Mouse (Mus musculus) layer of hippocampus, adult 8-10 months (tissue): ENCODE measurements around the gene Dnajc3. TPM values are rescaled to one million over a fixed set of nuclear protein-coding genes. Genes with fewer than 3 reads are reported as not detected.

Source experiments
- DNase-seq, 2 experiments: peaks; one replicate each; pipeline ENCODE4 v3.0.0; 2022; ENCODE audit warnings: low spot score in 2 of 2
- total RNA-seq, 4 experiments: library from RNA; stranded (reverse); gene quantifications; 2 replicates each; pipeline ENCODE4 v1.2.4; 2022

Gene Dnajc3
- total RNA-seq, 4 experiments from 2014 or later, result 32.5 to 46.7 (median 40.3) TPM

DNA sequence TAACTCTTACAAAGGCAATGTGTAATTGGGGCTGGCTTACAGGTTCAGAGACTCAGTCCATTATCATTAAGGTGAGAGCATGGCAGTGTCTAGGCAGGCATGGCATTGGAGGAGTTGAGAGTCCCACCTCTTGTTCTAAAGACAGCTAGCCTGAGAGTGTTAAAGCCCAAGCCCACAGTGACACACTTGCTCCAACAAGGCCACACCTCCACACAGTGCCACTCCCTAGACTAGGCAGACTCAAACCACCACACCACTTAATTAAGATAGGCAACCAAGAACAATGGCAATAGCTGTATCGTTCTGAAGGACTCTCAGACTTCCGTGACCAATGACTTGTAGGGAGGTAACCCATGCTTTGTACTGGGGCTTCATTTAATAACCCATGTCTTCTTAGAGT, 7.0 kb upstream of the Dnajc3 start:
- DNase-seq, result no peak

DNA sequence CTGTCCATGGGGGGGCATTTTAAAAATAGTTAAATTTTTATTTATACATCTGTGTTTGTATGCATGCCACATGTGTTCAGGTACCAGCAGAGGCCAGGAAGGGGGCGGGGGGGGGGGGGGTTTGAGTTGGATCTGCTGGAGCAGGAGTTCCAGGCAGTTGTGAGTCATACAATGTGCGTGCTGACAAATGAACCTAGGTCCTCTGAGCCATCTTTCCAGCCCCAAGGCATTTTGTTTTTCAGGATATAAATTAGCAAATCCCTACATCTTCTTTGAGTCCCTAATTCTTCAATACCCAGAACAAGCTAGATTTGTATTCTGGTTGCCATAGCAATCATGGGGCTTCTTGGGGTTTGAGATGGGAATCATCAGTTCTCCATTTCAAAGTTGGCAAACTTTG, 6.6 kb upstream of the Dnajc3 start:
- no peak for DNase-seq

DNA sequence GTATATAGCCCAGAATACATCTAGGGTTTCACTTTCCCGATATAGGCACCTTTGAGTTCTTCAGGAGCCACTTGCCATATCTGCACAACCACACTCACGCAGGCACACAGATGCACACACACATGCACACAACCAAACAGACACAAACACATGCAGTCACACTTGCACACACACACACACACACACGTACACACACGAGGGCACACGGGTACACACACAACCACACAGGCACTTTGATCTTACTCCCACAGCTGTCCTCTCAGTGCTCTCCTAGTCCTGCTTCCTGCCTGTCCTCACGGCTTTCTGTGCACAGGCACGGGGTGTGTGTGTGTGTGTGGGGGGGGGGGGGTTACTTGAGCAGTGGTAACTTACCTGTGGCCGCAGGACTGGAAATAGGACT, 4.8 kb upstream of the Dnajc3 start:
- DNase-seq, result no peak

DNA sequence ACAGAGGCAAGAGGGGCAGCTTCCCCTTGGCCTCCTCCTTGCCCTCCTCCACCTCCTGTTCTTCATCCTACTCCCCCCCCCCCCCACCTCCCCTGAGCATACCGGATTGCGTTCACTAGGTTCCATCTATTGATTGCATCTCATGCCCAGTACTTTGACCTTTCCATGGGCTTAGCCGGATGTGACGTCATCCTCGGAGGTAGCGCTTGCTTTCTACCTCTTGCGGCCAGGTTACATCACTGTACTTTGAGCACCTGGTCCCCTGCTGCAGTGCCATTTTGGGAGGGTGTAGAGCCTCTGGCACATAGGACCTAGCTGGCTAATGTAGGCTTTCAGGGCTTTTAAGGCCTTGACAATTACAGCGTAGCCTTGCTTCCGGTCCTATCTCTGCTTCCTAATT, 3.1 kb upstream of the Dnajc3 start:
- no peak for DNase-seq

DNA sequence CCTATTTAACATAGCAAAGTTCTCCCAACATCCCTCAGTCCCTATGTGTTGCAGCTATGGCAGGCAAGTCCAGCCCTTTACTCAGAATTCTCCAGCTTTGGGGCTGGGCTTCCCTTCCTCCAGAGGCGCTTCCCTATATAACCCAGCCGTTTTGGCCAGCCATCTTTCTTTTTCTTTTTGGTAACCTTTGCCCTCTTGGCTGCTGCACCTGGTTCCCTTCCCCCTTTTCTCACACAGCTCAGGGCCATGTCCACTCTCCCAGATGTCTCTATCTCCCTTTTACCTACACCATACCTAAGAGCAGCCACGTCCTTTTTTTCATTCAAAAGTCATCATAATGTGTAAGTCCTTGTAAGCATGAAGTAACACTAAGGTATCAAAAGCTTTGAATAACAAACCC, 1.5 kb upstream of the Dnajc3 start:
- no peak for DNase-seq

DNA sequence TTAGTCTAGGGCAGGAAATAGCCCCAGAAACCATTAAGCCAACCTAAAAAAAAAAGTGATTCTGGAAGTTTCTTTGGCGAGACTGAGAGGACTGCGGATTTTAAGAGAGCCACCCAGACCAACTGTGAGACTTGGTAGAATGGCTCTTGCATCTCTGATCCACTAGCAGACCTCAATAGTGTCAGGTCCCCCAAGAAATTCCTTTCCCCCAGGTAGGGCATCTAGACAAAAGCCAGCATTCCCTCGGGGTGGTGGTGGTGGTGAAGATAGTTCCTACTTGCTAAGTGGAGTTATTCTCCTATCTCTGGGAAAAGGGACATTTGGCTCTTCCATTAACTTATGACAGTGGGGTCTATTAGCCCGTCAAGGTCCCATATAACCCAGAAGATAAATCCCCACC, 824 bp upstream of the Dnajc3 start:
- DNase-seq, result no peak

DNA sequence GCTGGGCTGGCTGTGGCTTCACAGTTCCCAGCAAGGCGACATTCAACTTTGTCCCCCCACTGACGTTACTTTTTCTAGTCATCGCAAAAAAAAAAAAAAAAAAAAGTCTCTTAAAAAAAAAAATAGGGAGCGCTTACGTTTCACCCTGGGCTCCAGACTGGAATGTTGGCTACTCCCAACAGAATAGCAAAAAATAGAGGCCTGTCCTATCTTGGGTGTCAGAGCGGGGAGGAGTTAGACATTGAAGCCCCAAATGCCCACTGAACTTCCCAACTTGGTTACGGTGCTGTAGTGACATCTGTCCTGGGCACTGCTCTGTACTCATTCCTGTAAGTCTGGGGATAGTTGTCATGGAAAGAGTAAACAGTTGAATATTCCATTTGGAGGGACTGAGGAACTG, 775 bp downstream of the Dnajc3 start:
- no peak for DNase-seq

DNA sequence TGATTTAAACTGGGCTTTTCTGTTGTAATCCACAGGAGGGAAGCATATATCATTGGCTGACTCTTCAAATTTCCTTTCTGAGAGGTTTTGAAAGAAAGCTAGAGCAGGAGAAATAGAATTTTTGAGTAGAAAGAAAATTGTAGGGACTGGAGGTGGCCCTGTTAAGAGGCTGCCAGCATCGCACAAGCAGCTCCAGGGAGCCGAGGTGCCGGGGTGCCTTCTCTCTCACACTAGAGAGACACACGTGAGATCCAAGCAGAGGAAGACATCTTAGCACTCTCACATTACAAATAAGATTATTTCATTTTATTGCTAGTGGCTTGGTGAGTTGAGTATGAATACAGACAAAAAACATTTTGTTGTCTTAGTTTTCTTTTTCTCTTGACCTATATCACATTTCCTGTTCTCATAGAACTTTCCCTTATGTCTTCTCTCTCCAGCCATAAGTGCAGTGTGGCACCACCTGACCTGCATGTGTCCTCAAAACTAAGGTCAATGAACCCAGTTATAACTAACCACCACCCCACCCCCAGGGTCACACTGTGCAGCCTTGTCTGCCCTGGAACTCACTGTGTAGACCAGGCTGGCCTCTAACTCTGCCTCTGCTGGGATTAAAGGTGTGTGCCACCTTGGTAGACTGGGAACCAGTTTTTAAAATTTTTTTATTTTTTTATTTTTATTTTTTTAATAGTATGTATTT, 3.2 kb downstream of the Dnajc3 start:
- no peak for DNase-seq

DNA sequence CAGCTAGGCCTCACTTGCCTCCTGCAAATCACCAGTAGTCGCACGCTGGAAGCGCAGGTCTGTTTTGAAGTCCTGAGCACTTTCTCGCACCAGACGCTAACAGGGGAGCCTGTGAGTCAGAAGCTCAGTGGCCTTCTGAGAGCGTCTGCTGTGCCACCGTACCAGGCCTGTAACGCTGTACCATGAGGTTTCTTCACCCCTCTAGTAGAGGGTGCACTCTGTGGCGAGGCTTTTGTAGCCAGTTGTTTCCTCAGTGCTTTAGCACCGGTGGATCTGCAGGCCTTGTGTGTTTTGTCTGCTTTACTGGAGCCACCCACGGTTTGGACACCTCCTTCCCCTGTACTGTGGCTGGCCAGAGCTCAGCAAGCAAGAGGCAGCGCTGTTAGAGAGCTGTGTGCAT, 4.3 kb downstream of the Dnajc3 start:
- DNase-seq, result no peak

DNA sequence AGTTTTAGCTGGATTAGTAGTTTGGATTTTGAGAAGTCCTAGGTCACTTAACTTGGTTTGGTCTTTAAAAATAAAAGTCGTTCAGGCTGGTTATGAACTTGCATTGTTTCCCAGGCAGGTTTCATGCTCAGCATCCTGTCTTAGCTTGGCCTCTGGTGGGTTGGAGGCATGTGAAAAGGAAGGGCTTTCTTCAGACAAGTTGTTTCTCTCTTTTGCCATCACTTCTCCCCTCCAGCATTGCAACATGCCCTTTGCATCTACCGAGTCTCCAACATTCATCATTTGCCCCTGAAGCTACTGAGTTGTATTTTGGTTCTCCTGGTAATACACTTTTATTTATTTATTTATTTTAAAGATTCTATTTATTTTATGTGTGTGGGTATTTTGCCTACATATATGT, 6.9 kb downstream of the Dnajc3 start:
- no peak for DNase-seq

DNA sequence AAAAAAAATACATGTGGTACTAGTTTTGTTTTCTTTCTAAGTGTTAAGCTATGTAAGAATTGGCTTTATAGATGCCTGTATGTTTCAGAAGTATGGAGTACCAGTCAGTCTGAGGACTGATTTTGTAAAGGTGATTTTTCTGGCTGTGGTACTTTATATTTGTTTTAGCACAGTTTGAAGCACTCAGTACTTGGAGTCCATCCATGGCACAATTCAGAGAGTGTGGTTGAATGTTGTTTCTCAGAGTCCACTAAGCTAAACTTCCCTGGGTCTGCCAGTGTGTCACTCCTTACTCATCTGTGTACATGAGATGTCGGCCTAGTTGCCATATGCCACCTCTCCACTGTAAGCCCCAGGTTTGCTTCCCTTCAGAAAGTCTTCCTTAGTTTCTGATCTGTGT, 11.1 kb downstream of the Dnajc3 start:
- DNase-seq, result no peak

DNA sequence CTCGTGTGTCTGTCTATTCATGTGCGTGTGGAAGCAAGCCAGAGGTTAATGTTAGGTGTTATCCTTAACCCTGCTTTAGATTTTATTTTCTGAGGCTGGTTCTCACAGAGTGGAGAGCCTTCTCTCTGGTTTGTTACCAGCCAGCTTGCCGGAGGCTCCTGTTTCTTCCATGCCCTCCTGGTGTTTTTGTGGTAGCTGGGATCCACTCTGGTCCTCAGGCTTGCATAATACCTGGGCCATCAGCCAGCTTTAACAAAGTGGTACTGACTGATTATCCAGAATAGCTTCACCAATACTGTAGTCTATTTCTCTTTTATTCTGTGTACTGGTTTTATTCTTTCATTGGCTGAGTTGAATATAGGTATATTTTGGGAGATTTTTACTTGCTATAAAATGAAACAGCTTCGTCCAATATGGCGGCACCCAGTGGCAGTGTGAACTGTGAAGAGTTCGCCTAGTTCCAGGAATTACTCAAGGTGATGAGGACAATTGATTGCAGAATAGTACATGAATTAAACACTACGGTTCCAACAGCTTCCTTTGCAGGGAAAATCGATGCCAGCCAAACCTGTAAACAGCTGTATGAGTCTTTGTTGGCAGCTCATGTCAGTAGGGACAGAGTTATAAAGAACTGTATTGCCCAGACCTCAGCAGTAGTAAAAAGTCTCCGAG, 14.3 kb downstream of the Dnajc3 start:
- peak; percentile 30 to 52 for DNase-seq

DNA sequence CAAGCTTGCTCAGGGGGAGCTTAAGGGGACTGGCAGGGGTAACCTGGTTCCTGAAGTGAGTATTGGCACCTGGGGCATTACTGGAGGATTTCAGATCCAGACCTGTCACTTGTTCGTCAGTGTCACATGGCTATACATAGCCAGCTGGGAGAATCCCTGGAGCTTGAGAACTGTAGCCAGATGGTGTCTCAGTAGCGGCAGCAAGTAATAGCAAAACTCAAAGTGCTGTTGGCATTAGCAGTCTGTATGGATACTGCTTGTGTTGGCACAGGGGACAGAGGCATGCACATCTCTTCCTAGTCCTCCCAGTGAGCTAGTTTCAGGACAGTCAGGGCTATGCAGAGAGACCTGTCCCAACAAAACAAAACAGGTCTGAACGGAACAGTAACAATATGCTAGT, 20.2 kb downstream of the Dnajc3 start:
- DNase-seq, result no peak

DNA sequence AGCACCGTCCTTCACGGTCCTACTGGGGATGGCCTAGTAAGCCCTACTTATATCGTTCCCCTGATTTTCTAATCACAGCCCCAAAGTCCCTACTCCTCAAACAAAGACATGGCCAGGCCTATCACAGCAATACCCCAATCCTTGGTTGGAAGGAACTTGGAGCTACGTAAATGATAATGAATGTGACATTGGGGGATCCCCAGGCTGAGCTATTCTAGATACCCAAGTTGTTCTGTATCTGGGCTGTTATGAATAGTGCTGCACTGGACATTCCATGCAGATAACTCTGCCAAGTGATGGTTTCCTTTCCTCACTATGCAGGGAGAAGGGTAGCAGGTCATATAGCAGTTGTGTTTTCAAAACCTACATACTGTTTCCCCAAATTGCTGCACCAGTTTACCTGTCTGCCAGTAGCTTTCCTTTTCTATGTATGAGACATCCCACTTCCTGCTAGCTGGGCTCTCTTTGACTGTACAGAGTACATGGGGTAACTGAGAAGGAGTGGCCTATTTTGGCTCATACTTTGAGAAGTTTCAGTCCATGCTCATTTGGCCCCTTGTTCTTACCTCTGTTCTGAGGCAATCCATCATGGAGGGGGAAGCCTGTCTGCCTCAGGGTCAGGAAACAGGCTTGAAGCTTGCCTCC, 27.7 kb downstream of the Dnajc3 start:
- no peak for DNase-seq

DNA sequence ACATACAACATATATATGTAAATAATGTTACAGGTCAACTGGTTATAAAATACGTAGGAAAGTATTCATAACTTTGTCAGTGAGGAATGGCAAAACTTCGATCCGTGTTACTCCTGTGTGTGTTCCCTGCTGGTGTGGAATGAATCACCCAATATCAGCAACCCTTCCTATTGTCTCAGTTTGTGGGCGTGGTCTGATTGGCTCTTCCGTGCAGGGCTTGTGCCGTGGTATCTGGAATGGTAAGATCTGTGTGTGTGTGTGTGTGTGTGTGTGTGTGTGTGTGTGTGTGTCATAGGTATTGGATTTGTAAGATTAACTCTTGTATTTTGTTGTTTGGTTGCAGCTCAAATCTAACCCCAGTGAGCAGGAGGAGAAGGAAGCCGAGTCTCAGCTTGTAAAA, 29.9 kb downstream of the Dnajc3 start:
- no peak for DNase-seq

DNA sequence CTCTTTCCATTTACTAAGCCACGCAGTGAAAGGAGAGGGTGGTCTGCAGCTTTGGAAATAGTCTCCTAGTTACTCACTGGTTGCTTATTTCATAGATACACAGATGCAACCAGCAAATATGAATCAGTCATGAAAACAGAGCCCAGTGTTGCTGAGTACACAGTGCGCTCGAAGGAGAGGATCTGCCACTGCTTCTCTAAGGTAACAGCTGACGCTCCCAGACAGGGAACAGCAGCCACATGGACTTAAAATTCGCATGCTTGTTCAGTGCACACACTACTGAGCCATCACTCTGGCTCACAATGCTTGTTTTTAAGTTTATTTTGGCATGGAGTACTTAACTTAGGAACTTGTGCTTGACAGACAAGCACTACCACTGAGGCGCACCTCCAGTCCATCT, 34.5 kb downstream of the Dnajc3 start:
- DNase-seq, result peak in 1 of 2 experiments; percentile 35

DNA sequence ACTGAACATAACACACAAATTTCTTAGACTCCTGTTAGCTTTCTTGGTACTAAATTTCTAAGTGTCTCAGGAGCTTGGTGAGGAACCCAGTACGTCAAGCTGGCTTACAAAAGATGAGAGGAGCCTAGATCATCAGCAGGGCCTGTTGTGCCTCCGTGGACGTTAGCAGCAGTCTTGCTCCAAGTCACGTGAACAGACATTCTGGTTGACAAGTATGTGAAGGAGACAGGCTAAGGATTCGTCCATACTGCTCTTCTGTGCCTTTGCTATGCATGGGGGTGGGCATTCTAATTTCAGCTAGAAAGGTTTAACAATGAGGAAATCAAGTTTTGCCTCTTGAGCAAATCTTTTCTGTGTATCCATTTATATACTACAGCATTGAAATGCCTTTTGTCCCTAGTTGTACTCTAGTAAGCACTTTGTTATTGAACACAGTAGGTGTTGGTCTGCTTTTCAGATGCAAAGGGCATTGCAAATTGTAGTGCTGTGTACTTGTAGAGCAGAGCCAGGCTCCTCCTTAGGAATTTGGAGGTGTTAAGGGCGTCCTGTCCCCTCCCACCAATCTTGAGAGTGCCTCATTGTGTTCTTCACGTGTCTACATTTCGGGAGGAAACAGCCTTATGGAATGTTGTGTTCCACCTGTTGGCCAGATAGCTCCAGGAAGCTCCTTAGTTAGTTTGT, 39.5 kb downstream of the Dnajc3 start:
- no peak for DNase-seq

DNA sequence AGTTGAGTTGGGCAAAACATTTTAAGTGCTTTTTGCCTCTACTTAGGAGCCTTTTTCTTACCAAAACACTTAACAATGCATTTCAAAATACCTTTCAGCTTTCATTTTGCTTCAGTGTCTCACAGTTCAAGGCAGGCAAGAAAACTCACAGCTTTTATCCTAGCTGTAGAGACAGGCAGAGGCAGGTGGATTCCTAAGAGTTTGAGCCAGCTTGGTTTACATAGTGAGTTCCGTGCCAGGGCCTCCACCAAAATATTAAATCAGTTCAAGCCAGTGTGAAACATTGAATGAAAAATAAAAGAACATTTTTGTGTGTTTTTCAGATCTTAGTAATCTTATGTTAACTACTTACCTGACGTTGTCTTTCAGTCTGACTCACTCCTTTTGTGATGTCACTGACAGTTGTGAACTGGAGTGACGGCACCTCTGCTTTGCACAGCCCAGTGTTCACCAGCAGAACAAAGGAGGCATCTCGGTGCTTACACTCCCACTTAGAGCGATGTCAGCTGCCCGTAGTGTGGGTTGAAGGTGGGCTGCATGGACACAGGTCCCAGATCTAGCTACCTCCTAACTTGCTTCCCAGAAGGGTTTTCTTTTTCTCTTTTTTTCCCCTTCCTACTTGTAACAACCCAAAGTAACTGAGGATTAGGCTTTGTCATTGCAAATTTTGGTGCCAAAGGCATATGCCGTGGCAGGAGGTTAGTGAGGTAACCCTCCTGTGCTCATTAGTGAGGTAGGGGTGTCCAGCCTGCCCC, 42.0 kb downstream of the Dnajc3 start:
- peak in 1 of 2 experiments; percentile 1 for DNase-seq

DNA sequence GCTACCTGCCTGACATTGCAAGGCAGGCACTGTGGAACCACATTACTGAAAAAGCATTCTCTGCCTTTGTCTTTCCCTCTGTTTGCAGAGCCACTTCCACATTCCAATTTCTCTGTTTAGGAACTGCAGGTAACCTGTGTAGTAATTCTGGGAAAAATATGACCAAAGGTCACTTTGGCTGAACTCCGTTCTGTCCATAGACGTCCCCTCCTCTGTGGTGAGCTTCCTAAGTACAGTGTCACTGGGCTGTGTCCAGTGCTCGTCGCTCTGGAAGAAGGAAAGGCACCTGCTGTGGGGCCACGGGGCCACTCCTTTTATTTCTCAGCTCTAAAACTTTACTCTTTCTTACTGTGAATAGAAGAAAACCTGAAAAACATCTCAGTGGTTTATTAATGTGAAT, 42.6 kb downstream of the Dnajc3 start:
- DNase-seq, result peak in 1 of 2 experiments; percentile 2

DNA sequence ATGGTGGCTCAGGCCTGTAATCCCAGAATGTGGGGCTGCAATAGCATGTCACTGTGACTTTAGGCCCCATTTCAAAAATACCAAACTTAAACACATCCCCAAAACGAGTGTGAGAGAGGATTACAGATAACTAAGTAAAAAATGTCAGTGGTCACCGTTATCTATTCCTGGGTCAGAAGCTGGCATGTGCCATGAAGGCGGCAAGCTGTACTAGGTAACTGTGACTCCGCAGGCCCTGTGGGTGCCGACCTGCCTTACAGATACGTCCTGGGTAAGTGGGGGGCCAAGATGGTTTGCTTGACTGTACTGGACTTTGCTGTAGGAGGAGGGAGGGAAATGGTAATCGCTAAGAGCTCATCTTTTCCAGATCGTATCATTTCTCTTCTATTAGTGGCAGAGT, 43.1 kb downstream of the Dnajc3 start:
- peak in 1 of 2 experiments; percentile 1 for DNase-seq

DNA sequence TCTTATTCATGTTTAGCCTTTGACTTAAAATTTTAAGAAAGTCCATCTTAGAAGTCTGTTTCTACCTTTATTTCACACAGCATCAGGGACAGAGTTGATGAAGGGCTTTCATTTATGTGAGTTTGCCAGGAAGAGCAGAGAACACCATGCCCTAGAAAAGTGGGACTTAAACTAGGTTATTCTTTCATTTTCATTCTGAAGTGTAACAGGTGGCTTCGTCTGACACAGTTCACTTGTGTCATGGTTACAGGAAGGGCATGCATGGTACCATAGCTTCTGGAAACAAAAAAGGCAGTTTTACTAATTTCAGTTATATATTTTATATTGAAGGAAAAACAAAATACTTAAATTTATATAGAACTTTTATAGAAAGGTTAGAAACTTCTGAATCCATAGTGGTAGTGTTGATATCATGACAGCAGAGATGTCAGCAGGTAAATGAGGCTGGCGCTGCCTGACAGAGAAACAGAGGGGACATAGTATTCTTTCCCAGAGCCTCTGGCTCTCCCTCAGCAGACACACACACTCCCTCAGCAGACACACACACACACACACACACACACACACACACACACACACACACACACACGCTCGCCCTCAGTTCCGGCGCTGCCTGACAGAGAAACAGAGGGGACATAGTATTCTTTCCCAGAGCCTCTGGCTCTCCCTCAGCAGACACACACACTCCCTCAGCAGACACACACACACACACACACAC, 44.1 kb downstream of the Dnajc3 start:
- peak in 1 of 2 experiments; percentile 2 for DNase-seq
